Mouse (Mus musculus): ENCODE measurements around the gene Akr1cl. TPM values are rescaled to one million over a fixed set of nuclear protein-coding genes. Genes with fewer than 3 reads are reported as not detected.

The Akr1cl gene
- polyA plus RNA-seq, 1 experiment: not detected

- no peaks in the 10 kb centered on the region for H3K36me3 ChIP-seq (replicated peaks; ENCODE audit: low read length)
- TF ChIP-seq GATA1 (IDR thresholded peaks at IDR 0.05; ENCODE audit: borderline replicate concordance, low read length) (no peak), FLI1 (IDR thresholded peaks at IDR 0.05; ENCODE audit: low read length) (no peak)
- peaks cover 9% of the 10 kb centered on the region for H3K4me1 ChIP-seq
- peaks cover 7% of the 10 kb centered on the region for H3K27me3 ChIP-seq (replicated peaks)
- no peaks in the 10 kb centered on the region for H3K9me3 ChIP-seq
- H3K4me3 ChIP-seq (replicated peaks): no peak overlapping the region
These were observed 16.2 kb upstream of the Akr1cl start for GRCm38 (mm10) chr1:65048781-65049180.

GRCm38 (mm10) chr1:65046401-65047109 lies 14.0 kb upstream of the Akr1cl start:
- no peaks in the 10 kb centered on the region for H3K9me3 ChIP-seq
- TF ChIP-seq FLI1 (IDR thresholded peaks at IDR 0.05; ENCODE audit: low read length) (no peak), GATA1 (IDR thresholded peaks at IDR 0.05; ENCODE audit: borderline replicate concordance, low read length) (no peak)
- H3K27me3 ChIP-seq (replicated peaks): peaks cover 7% of the 10 kb centered on the region

DNA sequence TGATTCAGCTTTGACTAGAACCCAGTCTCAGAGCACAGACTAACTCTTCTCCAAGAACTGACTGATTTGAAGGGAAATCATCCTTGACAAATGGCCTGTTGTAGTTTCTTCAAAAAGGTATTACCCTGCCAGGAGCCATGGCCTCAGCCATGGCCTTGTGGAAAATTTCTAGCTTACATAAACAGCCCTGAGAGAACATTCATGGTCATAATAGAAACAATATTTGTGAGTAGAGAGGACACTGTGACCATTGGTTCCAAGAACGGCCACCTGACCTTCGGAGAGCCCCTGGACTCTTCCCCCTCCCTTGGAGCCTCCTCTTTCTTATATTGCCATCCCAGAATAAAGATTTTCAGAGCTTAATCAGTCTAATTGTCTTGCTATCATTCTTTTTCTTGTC lies 10.9 kb upstream of the Akr1cl start:
- H3K4me1 ChIP-seq: peaks cover 8% of the 10 kb centered on the region; the same call in 1 of the 2 replicates
- H3K27me3 ChIP-seq (replicated peaks): peaks cover 4% of the 10 kb centered on the region
- no peaks in the 10 kb centered on the region for H3K9me3 ChIP-seq
- TF ChIP-seq GATA1 (IDR thresholded peaks at IDR 0.05; ENCODE audit: borderline replicate concordance, low read length): no peak
- TF ChIP-seq FLI1 (IDR thresholded peaks at IDR 0.05; ENCODE audit: low read length): no peak
- H3K36me3 ChIP-seq (replicated peaks; ENCODE audit: low read length): no peaks in the 10 kb centered on the region
- H3K4me3 ChIP-seq (replicated peaks): no peak overlapping the region

More at GRCm38 (mm10) chr1:65046401-65047109, 14.0 kb upstream of the Akr1cl start:
- Histone ChIP-seq H3K4me1 (peaks cover 9% of the 10 kb centered on the region), H3K36me3 (replicated peaks; ENCODE audit: low read length) (no peaks in the 10 kb centered on the region), H3K4me3 (replicated peaks) (no peak overlapping the region)

DNA sequence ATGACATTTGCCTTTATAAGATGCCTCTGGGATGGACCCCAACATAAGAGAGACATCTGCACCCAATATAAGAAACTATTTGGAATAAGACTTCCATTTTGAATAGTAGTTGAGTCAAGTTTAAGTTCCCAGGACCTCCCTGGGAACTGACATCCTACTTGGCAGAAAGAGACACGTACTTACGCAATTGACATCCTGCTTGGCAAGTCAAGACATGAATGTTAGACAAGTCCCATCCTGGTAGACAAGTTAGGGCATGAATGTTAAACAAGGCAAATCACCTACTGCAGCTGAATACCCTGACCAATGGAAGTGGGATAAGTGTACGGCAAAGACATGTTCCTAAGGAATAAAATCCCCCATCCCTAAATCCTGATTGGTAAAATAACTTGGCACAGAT lies 9.3 kb upstream of the Akr1cl start:
- Histone ChIP-seq H3K36me3 (replicated peaks; ENCODE audit: low read length) (no peaks in the 10 kb centered on the region), H3K27me3 (replicated peaks) (peaks cover 4% of the 10 kb centered on the region), H3K4me1 (peaks cover 4% of the 10 kb centered on the region; the same call in 1 of the 2 replicates), H3K9me3 (no peaks in the 10 kb centered on the region), H3K4me3 (replicated peaks) (no peak overlapping the region)
- TF ChIP-seq FLI1 (IDR thresholded peaks at IDR 0.05; ENCODE audit: low read length) (no peak), GATA1 (IDR thresholded peaks at IDR 0.05; ENCODE audit: borderline replicate concordance, low read length) (no peak)

DNA sequence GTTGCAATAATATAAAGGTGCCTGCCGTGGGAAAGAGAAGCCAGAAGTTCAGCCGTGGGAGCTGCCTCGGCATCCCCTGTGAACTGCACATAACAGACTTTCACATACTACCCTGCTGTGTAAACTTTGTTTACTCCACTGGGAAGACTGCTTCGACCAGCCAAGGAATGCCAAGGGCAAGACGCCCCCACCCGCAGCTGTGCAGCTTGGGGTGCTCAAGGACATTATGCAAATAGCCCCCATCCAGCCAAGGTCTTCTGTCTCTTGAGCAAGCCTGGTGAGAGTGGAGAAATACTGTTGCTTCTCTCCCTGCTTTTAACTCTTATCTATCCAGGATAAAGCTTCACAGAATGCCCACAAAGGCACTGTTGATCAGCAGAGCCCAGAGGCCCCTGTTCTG lies 8.2 kb upstream of the Akr1cl start:
- no peaks in the 10 kb centered on the region for H3K36me3 ChIP-seq (replicated peaks; ENCODE audit: low read length)
- peaks cover 4% of the 10 kb centered on the region for H3K27me3 ChIP-seq (replicated peaks)
- H3K9me3 ChIP-seq: no peaks in the 10 kb centered on the region
- no peak for TF ChIP-seq GATA1 (IDR thresholded peaks at IDR 0.05; ENCODE audit: borderline replicate concordance, low read length)
- no peak for TF ChIP-seq FLI1 (IDR thresholded peaks at IDR 0.05; ENCODE audit: low read length)
- peaks cover 4% of the 10 kb centered on the region; the same call in 1 of the 2 replicates for H3K4me1 ChIP-seq
- H3K4me3 ChIP-seq (replicated peaks): no peak overlapping the region

- H3K4me3 ChIP-seq (replicated peaks): no peak overlapping the region
- peaks cover 2% of the 10 kb centered on the region for H3K27me3 ChIP-seq (replicated peaks)
- no peaks in the 10 kb centered on the region for H3K36me3 ChIP-seq (replicated peaks; ENCODE audit: low read length)
- TF ChIP-seq GATA1 (IDR thresholded peaks at IDR 0.05; ENCODE audit: borderline replicate concordance, low read length) (no peak), FLI1 (IDR thresholded peaks at IDR 0.05; ENCODE audit: low read length) (no peak)
- H3K9me3 ChIP-seq: no peaks in the 10 kb centered on the region
- H3K4me1 ChIP-seq: peaks cover 4% of the 10 kb centered on the region; the same call in 1 of the 2 replicates
These were observed 7.1 kb upstream of the Akr1cl start for GRCm38 (mm10) chr1:65039679-65040078.

DNA sequence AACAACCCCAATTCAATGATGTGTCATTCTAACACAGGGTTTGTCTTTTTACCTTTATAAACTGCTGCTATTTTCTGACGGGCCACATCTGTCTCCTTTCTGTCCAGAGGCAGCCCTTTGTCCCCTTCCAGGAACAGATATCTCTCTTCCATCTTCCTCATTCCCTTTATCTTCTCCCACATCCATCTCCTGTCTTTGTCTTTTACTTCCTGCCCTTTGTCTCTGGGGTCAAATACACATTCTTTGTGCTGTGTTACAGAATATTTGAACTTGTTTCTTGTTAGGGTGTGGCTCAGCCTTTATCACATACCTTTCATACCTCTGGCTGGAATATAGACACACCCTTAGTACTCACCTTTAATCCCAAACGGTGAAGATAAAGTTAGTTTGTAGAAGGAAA lies 5.0 kb upstream of the Akr1cl start:
- TF ChIP-seq GATA1 (IDR thresholded peaks at IDR 0.05; ENCODE audit: borderline replicate concordance, low read length): no peak
- no peak for TF ChIP-seq FLI1 (IDR thresholded peaks at IDR 0.05; ENCODE audit: low read length)
- H3K4me3 ChIP-seq (replicated peaks): no peak overlapping the region
- no peaks in the 10 kb centered on the region for H3K9me3 ChIP-seq
- H3K4me1 ChIP-seq: peaks cover 4% of the 10 kb centered on the region; the same call in 1 of the 2 replicates
- H3K27me3 ChIP-seq (replicated peaks): no peaks in the 10 kb centered on the region
- H3K36me3 ChIP-seq (replicated peaks; ENCODE audit: low read length): no peaks in the 10 kb centered on the region

DNA sequence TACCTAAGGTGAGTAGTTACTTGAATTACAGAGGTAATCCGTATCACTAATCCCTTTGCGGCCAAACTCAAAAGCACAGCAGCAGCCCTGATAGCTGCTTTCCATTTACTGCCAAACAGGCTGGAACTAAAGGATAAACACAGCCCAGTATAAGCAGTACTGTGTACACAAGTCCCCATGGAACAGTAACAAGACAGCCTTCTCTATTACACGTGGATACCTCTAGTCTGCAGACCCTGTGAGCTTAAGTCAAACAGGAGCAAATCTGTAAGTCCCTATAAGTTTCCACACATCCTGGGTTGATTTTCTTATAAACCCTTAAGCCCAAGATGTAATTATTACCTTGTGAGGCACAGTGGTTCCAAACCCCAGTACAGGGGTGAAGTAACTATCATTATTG lies 3.0 kb upstream of the Akr1cl start:
- no peaks in the 10 kb centered on the region for H3K9me3 ChIP-seq
- TF ChIP-seq FLI1 (IDR thresholded peaks at IDR 0.05; ENCODE audit: low read length): no peak
- TF ChIP-seq GATA1 (IDR thresholded peaks at IDR 0.05; ENCODE audit: borderline replicate concordance, low read length): no peak
- no peaks in the 10 kb centered on the region for H3K27me3 ChIP-seq (replicated peaks)
- H3K4me1 ChIP-seq: no peaks in the 10 kb centered on the region
- no peak overlapping the region for H3K4me3 ChIP-seq (replicated peaks)
- no peaks in the 10 kb centered on the region for H3K36me3 ChIP-seq (replicated peaks; ENCODE audit: low read length)

DNA sequence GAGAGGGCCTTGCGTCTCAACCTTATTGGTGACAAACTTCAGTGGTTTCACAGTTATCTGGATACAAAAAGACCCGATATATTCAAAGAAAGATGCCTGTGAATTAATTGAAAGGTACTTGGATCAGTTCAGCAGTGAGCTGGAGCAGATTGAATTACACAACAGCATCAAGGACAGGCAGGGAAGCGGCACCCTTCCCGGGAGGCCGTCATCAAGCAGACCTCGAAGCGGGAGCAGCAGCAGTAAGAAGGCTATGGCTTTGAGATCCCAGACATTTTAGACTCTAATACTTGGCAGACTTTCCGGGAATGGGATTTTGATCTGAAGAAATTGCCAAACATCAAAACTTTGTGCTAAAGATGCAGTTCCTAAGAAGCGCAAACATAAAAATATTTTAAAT lies 4.4 kb downstream of the Akr1cl start:
- Histone ChIP-seq H3K27me3 (replicated peaks) (no peaks in the 10 kb centered on the region), H3K9me3 (no peaks in the 10 kb centered on the region), H3K4me3 (replicated peaks) (no peak overlapping the region), H3K4me1 (no peaks in the 10 kb centered on the region), H3K36me3 (replicated peaks; ENCODE audit: low read length) (no peaks in the 10 kb centered on the region)
- no peak for TF ChIP-seq FLI1 (IDR thresholded peaks at IDR 0.05; ENCODE audit: low read length)
- TF ChIP-seq GATA1 (IDR thresholded peaks at IDR 0.05; ENCODE audit: borderline replicate concordance, low read length): no peak

- Histone ChIP-seq H3K4me3 (replicated peaks) (no peak overlapping the region), H3K27me3 (replicated peaks) (peaks cover 5% of the 10 kb centered on the region), H3K4me1 (no peaks in the 10 kb centered on the region), H3K36me3 (replicated peaks; ENCODE audit: low read length) (no peaks in the 10 kb centered on the region), H3K9me3 (no peaks in the 10 kb centered on the region)
- no peak for TF ChIP-seq FLI1 (IDR thresholded peaks at IDR 0.05; ENCODE audit: low read length)
- no peak for TF ChIP-seq GATA1 (IDR thresholded peaks at IDR 0.05; ENCODE audit: borderline replicate concordance, low read length)
These were observed 19.8 kb downstream of the Akr1cl start for GRCm38 (mm10) chr1:65012726-65013125.
